Mouse (Mus musculus): ENCODE measurements around the gene Dohh. TPM values are rescaled to one million over a fixed set of nuclear protein-coding genes. Genes with fewer than 3 reads are reported as not detected.

Gene Dohh
- total and polyA plus RNA-seq, 2 experiments from 2014 or later, result 114 to 146 TPM

GRCm38 (mm10) chr10:81420191-81420767, 36.1 kb downstream of the Dohh start:
- Histone ChIP-seq H3K27ac (no peak overlapping the region), H3K4me2 (ENCODE audit: low read depth, low read length) (no peak overlapping the region), H3K4me3 (ENCODE audit: low read length) (no peak overlapping the region), H3K27me3 (ENCODE audit: insufficient read depth, low read length) (no peaks in the 10 kb centered on the region), H3K9me3 (ENCODE audit: low read length) (no peaks in the 10 kb centered on the region), H3K4me1 (ENCODE audit: insufficient read depth, low read length) (peaks cover 30% of the 10 kb centered on the region), H3K9ac (replicated peaks; ENCODE audit: low read length) (no peak overlapping the region), H3K36me3 (ENCODE audit: insufficient read depth, low read length) (no peaks in the 10 kb centered on the region)
- DNase-seq (ENCODE audit: low spot score) (no peak), ATAC-seq (no peak)
- WGBS, result 77% methylated on average over 40 of the region's 40 CpGs
- TF ChIP-seq CTCF (IDR thresholded peaks at IDR 0.05; ENCODE audit: low read depth), result no peak

- H3K9ac ChIP-seq (replicated peaks; ENCODE audit: low read length), result no peak overlapping the region
- no peaks in the 10 kb centered on the region for H3K36me3 ChIP-seq (ENCODE audit: insufficient read depth, low read length)
- no peak for TF ChIP-seq CTCF (IDR thresholded peaks at IDR 0.05; ENCODE audit: low read depth)
- 67% methylated on average over 4 of the region's 4 CpGs for WGBS
- no peak overlapping the region for H3K4me3 ChIP-seq (ENCODE audit: low read length)
- H3K4me1 ChIP-seq (ENCODE audit: insufficient read depth, low read length), result peaks cover 30% of the 10 kb centered on the region
- H3K27ac ChIP-seq, result no peak overlapping the region
- H3K9me3 ChIP-seq (ENCODE audit: low read length), result no peaks in the 10 kb centered on the region
- H3K4me2 ChIP-seq (ENCODE audit: low read depth, low read length), result no peak overlapping the region
- ATAC-seq (no peak), DNase-seq (ENCODE audit: low spot score) (peak; percentile 0)
- H3K27me3 ChIP-seq (ENCODE audit: insufficient read depth, low read length), result no peaks in the 10 kb centered on the region
Measured at GRCm38 (mm10) chr10:81421041-81421796, 37.0 kb downstream of the Dohh start.

- Histone ChIP-seq H3K36me3 (ENCODE audit: insufficient read depth, low read length) (no peaks in the 10 kb centered on the region), H3K27me3 (ENCODE audit: insufficient read depth, low read length) (no peaks in the 10 kb centered on the region), H3K4me2 (ENCODE audit: low read depth, low read length) (no peak overlapping the region), H3K27ac (no peak overlapping the region), H3K9me3 (ENCODE audit: low read length) (no peaks in the 10 kb centered on the region), H3K4me3 (ENCODE audit: low read length) (no peak overlapping the region), H3K9ac (replicated peaks; ENCODE audit: low read length) (no peak overlapping the region), H3K4me1 (ENCODE audit: insufficient read depth, low read length) (peaks cover 28% of the 10 kb centered on the region)
- no peak for TF ChIP-seq CTCF (IDR thresholded peaks at IDR 0.05; ENCODE audit: low read depth)
- DNase-seq (ENCODE audit: low spot score), result no peak
- WGBS, result 66% methylated on average over 5 of the region's 5 CpGs
- no peak for ATAC-seq
Measured at GRCm38 (mm10) chr10:81421797-81422100, 37.5 kb downstream of the Dohh start.

GRCm38 (mm10) chr10:81422191-81422590, 38.0 kb downstream of the Dohh start:
- DNase-seq (ENCODE audit: low spot score) (peak; percentile 1), ATAC-seq (no peak)
- Histone ChIP-seq H3K4me2 (ENCODE audit: low read depth, low read length) (no peak overlapping the region), H3K9me3 (ENCODE audit: low read length) (no peaks in the 10 kb centered on the region), H3K4me3 (ENCODE audit: low read length) (no peak overlapping the region), H3K27me3 (ENCODE audit: insufficient read depth, low read length) (no peaks in the 10 kb centered on the region), H3K27ac (no peak overlapping the region), H3K4me1 (ENCODE audit: insufficient read depth, low read length) (peaks cover 23% of the 10 kb centered on the region), H3K36me3 (ENCODE audit: insufficient read depth, low read length) (no peaks in the 10 kb centered on the region), H3K9ac (replicated peaks; ENCODE audit: low read length) (no peak overlapping the region)
- WGBS, result 70% methylated on average over 6 of the region's 6 CpGs
- no peak for TF ChIP-seq CTCF (IDR thresholded peaks at IDR 0.05; ENCODE audit: low read depth)

- no peaks in the 10 kb centered on the region for H3K27me3 ChIP-seq (ENCODE audit: insufficient read depth, low read length)
- H3K9ac ChIP-seq (replicated peaks; ENCODE audit: low read length), result no peak overlapping the region
- WGBS, result 80% methylated on average over 3 of the region's 3 CpGs
- ATAC-seq, result no peak
- no peak overlapping the region for H3K27ac ChIP-seq
- H3K4me2 ChIP-seq (ENCODE audit: low read depth, low read length), result no peak overlapping the region
- H3K4me1 ChIP-seq (ENCODE audit: insufficient read depth, low read length), result peaks cover 18% of the 10 kb centered on the region
- DNase-seq (ENCODE audit: low spot score), result no peak
- H3K9me3 ChIP-seq (ENCODE audit: low read length), result no peaks in the 10 kb centered on the region
- no peak for TF ChIP-seq CTCF (IDR thresholded peaks at IDR 0.05; ENCODE audit: low read depth)
- H3K36me3 ChIP-seq (ENCODE audit: insufficient read depth, low read length), result no peaks in the 10 kb centered on the region
- H3K4me3 ChIP-seq (ENCODE audit: low read length), result no peak overlapping the region
Measured at GRCm38 (mm10) chr10:81422661-81423217, 38.5 kb downstream of the Dohh start.

GRCm38 (mm10) chr10:81423476-81424245, 39.4 kb downstream of the Dohh start:
- ATAC-seq (no peak), DNase-seq (ENCODE audit: low spot score) (peak; percentile 1)
- Histone ChIP-seq H3K9ac (replicated peaks; ENCODE audit: low read length) (no peak overlapping the region; the same call in 1 of the 2 replicates), H3K27me3 (ENCODE audit: insufficient read depth, low read length) (no peaks in the 10 kb centered on the region), H3K27ac (peak overlapping the region; percentile 54; the same call in 1 of the 2 replicates), H3K36me3 (ENCODE audit: insufficient read depth, low read length) (no peaks in the 10 kb centered on the region), H3K9me3 (ENCODE audit: low read length) (no peaks in the 10 kb centered on the region), H3K4me2 (ENCODE audit: low read depth, low read length) (peak overlapping the region; percentile 26; the same call in 1 of the 2 replicates), H3K4me3 (ENCODE audit: low read length) (no peak overlapping the region), H3K4me1 (ENCODE audit: insufficient read depth, low read length) (peaks cover 10% of the 10 kb centered on the region)
- 84% methylated on average over 4 of the region's 4 CpGs for WGBS
- no peak for TF ChIP-seq CTCF (IDR thresholded peaks at IDR 0.05; ENCODE audit: low read depth)

Data from hindbrain, postnatal 0 days (tissue).